Comparison of ENCODE assay signal across 33 mouse cellular contexts in genomic region chr10:128972841-128973240, GRCm38 (mm10). TPM values are rescaled to one million over a fixed set of nuclear protein-coding genes. Genes with fewer than 3 reads are reported as not detected.
A peak's percentile ranks its signal among the peaks of the same experiment; 100 is the strongest.
DNase-seq lines count a peak whose midpoint lies in the region; ATAC-seq and TF ChIP-seq lines count a peak whose summit lies in the region.
"Had no signal": no experiment of that assay in that cellular context is flagged by ENCODE, and none has a peak within 500 bp of the region (broad histone marks: within the 10 kb centered on the region; RNA-seq: fewer than 3 reads in every experiment).

No protein-coding gene starts in this region.

- H3K4me3 ChIP-seq in CH12.LX (replicated peaks in 1 of 3; ENCODE audit: low read depth in 2 of 3, low read length in 2 of 3, poor library complexity in 1 of 3) = no peak overlapping the region
- H3K4me3 ChIP-seq: forebrain, embryonic 10.5 days; forebrain, embryonic 13.5 days; gastrocnemius, adult 2 months; heart, embryonic 12.5 days; heart, embryonic 15.5 days had no signal

- no peak overlapping the region for H3K9ac ChIP-seq in CH12.LX (ENCODE audit: insufficient read depth, low read depth)
- H3K9ac ChIP-seq: forebrain, embryonic 13.5 days; heart, embryonic 12.5 days; heart, embryonic 15.5 days; hindbrain, embryonic 14.5 days had no signal

- no peak for TF ChIP-seq EP300 in CH12.LX (IDR thresholded peaks at IDR 0.05; ENCODE audit: low read length)

- dilution Hi-C loops in CH12.LX (cut with MboI; ENCODE audit: extremely low pct_ligation_motif_present, extremely low pct_unique_long_range_greater_than_20kb, low sequenced_read_pairs) = no loop called here

- no peak overlapping the region for H3K4me2 ChIP-seq in CH12.LX (ENCODE audit: insufficient read depth, low read depth, poor library complexity, severe bottlenecking)
- H3K4me2 ChIP-seq: forebrain, embryonic 13.5 days; heart, embryonic 12.5 days; heart, embryonic 15.5 days; hindbrain, embryonic 14.5 days had no signal

- DNase-seq in heart, adult 11 months = peak; percentile 7
- DNase-seq in heart, postnatal 14 days = no peak
- DNase-seq in testis, postnatal 10 days (ENCODE audit: low spot score) = peak; percentile 10
- DNase-seq in testis, postnatal 14 days (ENCODE audit: low spot score) = no peak
- peak; percentile 24 for DNase-seq in CH12.LX (ENCODE audit: extremely low read depth)
- DNase-seq: adrenal gland, postnatal 10 days; adrenal gland, postnatal 36 days; cerebellum, adult 18-20 months; cerebellum, adult 9-10 months; cerebellum, postnatal 14 days; gastrocnemius, adult 2 months; gastrocnemius, postnatal 14 days; heart, adult 18-20 months; heart, postnatal 10 days; heart, postnatal 4 days had no signal

- TF ChIP-seq POLR2A in CH12.LX (IDR thresholded peaks at IDR 0.05; ENCODE audit: low read depth, low read length) = no peak

- H3K27ac ChIP-seq in CH12.LX (ENCODE audit: insufficient read depth, low read depth) = no peak overlapping the region
- H3K27ac ChIP-seq: forebrain, embryonic 10.5 days; forebrain, embryonic 13.5 days; gastrocnemius, adult 2 months; heart, embryonic 15.5 days; hindbrain, embryonic 14.5 days; hindbrain, postnatal 0 days had no signal

- TF ChIP-seq RAD21 in CH12.LX (IDR thresholded peaks at IDR 0.05; ENCODE audit: low read depth, low read length) = no peak

- H3K9me3 ChIP-seq in CH12.LX (replicated peaks; ENCODE audit: low read length) = no peaks in the 10 kb centered on the region
- H3K9me3 ChIP-seq: forebrain, embryonic 10.5 days; forebrain, embryonic 13.5 days; heart, embryonic 12.5 days; heart, embryonic 15.5 days had no signal

- no peak for ATAC-seq in inflammation-experienced regulatory T-cells, adult 6 months
- ATAC-seq: CD4-positive, CD25-positive, alpha-beta regulatory T cell, adult 4 months; forebrain, embryonic 13.5 days; forebrain, embryonic 16.5 days; hindbrain, postnatal 0 days; Patski had no signal

- no peaks in the 10 kb centered on the region for H3K27me3 ChIP-seq in CH12.LX (replicated peaks)
- H3K27me3 ChIP-seq: forebrain, embryonic 13.5 days; heart, embryonic 12.5 days; heart, embryonic 15.5 days; Patski had no signal

- H3K79me2 ChIP-seq in CH12.LX (replicated peaks; ENCODE audit: control insufficient read depth, extremely low read depth, insufficient read depth, poor library complexity, severe bottlenecking) = no peaks in the 10 kb centered on the region

- H3K36me3 ChIP-seq in CH12.LX (replicated peaks in 1 of 2; ENCODE audit: control insufficient read depth in 1 of 2, insufficient read depth in 1 of 2, low read length in 1 of 2) = no peaks in the 10 kb centered on the region
- H3K36me3 ChIP-seq: forebrain, embryonic 10.5 days; heart, embryonic 12.5 days; heart, embryonic 15.5 days had no signal

- no peak for TF ChIP-seq CTCF in CH12.LX (conservative IDR thresholded peaks at IDR 0.05 in 1 of 2, IDR thresholded peaks at IDR 0.05 in 1 of 2; ENCODE audit: low read depth in 2 of 2, low read length in 2 of 2)

- intact Hi-C loops in heart, postnatal 14 days (cut with DNase I) = loop anchor here (10.0 kb wide), 1 partner anchor 238 kb away; no protein-coding TSS in a partner anchor

- H3K4me1 ChIP-seq in CH12.LX (ENCODE audit: control insufficient read depth in 1 of 2, insufficient read depth in 2 of 2) = peaks cover 0 to 20% of the 10 kb centered on the region in 2 experiments; a peak in 2 of 4 replicates
- H3K4me1 ChIP-seq: forebrain, embryonic 10.5 days; forebrain, embryonic 13.5 days; heart, embryonic 15.5 days had no signal

- in situ Hi-C loops in CH12.LX (cut with MboI; ENCODE audit: low pct_ligation_motif_present, low pct_unique_long_range_greater_than_20kb, low sequenced_read_pairs) = no loop called here

TF ChIP-seq in CH12.LX, 34 proteins besides CTCF, POLR2A, EP300 and RAD21:
- TF ChIP-seq PAX5 (IDR thresholded peaks at IDR 0.05; ENCODE audit: low read length) (no peak), UBTF (IDR thresholded peaks at IDR 0.05; ENCODE audit: low read depth, low read length) (no peak), CHD2 (IDR thresholded peaks at IDR 0.05; ENCODE audit: low read length) (no peak), IRF4 (IDR thresholded peaks at IDR 0.05; ENCODE audit: low read depth, low read length) (no peak)

RNA-seq across cellular contexts. Expression of gene Mettl7b, which starts 12.1 kb away (rescaled TPM):
- not detected for total RNA-seq in heart, postnatal 14 days (2021)
- not detected in 2 replicates for total RNA-seq in CH12.LX (2012; rRNA removed)
- total RNA-seq in CH12.LX (2014; rRNA removed) = not detected in 2 replicates
- not detected in 2 replicates for polyA plus RNA-seq in CH12.LX (2012; ENCODE audit: insufficient read length, low read depth)
- polyA plus RNA-seq in inflammation-experienced regulatory T-cells, adult 6 months (2017; shearing (Covaris generic)) = not detected
- total RNA-seq: gastrocnemius, adult 2 months; heart, adult 18-20 months; heart, postnatal 10 days; hindbrain, postnatal 0 days had no signal
- polyA plus RNA-seq: C2C12; CD4-positive, CD25-positive, alpha-beta regulatory T cell, adult 4 months; embryonic facial prominence, embryonic 11.5 days; embryonic facial prominence, embryonic 14.5 days; forebrain, embryonic 10.5 days; forebrain, embryonic 13.5 days; forebrain, embryonic 16.5 days; heart, embryonic 12.5 days; heart, embryonic 15.5 days; hindbrain, embryonic 11.5 days; hindbrain, embryonic 14.5 days; hindbrain, postnatal 0 days had no signal

RNA-seq across cellular contexts. Expression of gene Olfr9, which starts 16.4 kb away (rescaled TPM):
- not detected for total RNA-seq in heart, postnatal 14 days (2021)
- total RNA-seq in CH12.LX (2012; rRNA removed) (not detected in 2 replicates), CH12.LX (2014; rRNA removed) (not detected in 2 replicates)
- not detected in 2 replicates for polyA plus RNA-seq in CH12.LX (2012; ENCODE audit: insufficient read length, low read depth)
- polyA plus RNA-seq in inflammation-experienced regulatory T-cells, adult 6 months (2017; shearing (Covaris generic)) = not detected
- total RNA-seq: adrenal gland, adult 18-20 months; adrenal gland, postnatal 10 days; adrenal gland, postnatal 36 days; ES-E14; gastrocnemius, adult 2 months; gastrocnemius, postnatal 14 days; gastrocnemius, postnatal 4 days; heart, adult 18-20 months; heart, postnatal 10 days; heart, postnatal 4 days; hindbrain, postnatal 0 days had no signal
- polyA plus RNA-seq: C2C12; CD4-positive, CD25-positive, alpha-beta regulatory T cell, adult 4 months; embryonic facial prominence, embryonic 11.5 days; embryonic facial prominence, embryonic 14.5 days; forebrain, embryonic 10.5 days; forebrain, embryonic 13.5 days; forebrain, embryonic 16.5 days; heart, embryonic 12.5 days; heart, embryonic 15.5 days; hindbrain, embryonic 11.5 days; hindbrain, embryonic 14.5 days; hindbrain, postnatal 0 days; intestine, embryonic 14.5 days; Patski had no signal

RNA-seq across cellular contexts. Expression of gene Olfr763, which starts 37.8 kb away (rescaled TPM):
- not detected for total RNA-seq in heart, postnatal 14 days (2021)
- not detected in 2 replicates for total RNA-seq in CH12.LX (2012; rRNA removed)
- total RNA-seq in CH12.LX (2014; rRNA removed) = not detected in 2 replicates
- not detected in 2 replicates for polyA plus RNA-seq in CH12.LX (2012; ENCODE audit: insufficient read length, low read depth)
- not detected for polyA plus RNA-seq in inflammation-experienced regulatory T-cells, adult 6 months (2017; shearing (Covaris generic))
- total RNA-seq: adrenal gland, adult 18-20 months; adrenal gland, postnatal 10 days; adrenal gland, postnatal 36 days; ES-E14; gastrocnemius, adult 2 months; gastrocnemius, postnatal 14 days; gastrocnemius, postnatal 4 days; heart, adult 18-20 months; heart, postnatal 10 days; heart, postnatal 4 days; hindbrain, postnatal 0 days had no signal
- polyA plus RNA-seq: C2C12; CD4-positive, CD25-positive, alpha-beta regulatory T cell, adult 4 months; embryonic facial prominence, embryonic 11.5 days; embryonic facial prominence, embryonic 14.5 days; forebrain, embryonic 10.5 days; forebrain, embryonic 13.5 days; forebrain, embryonic 16.5 days; heart, embryonic 12.5 days; heart, embryonic 15.5 days; hindbrain, embryonic 11.5 days; hindbrain, embryonic 14.5 days; hindbrain, postnatal 0 days; intestine, embryonic 14.5 days; Patski had no signal

RNA-seq across cellular contexts. Expression of gene Itga7, which starts 39.2 kb away (rescaled TPM):
- 100 to 1,000 TPM; 163 to 167 TPM for total RNA-seq in heart, postnatal 14 days (2021)
- total RNA-seq in CH12.LX (2012; rRNA removed) (0.34 and 0.64 TPM in 2 replicates), CH12.LX (2014; rRNA removed) (0.14 and 0.55 TPM in 2 replicates)
- 0.63 and 0.74 TPM in 2 replicates for polyA plus RNA-seq in CH12.LX (2012; ENCODE audit: insufficient read length, low read depth)
- polyA plus RNA-seq in inflammation-experienced regulatory T-cells, adult 6 months (2017; shearing (Covaris generic)) = 1 to 10 TPM; 3.6 to 5.1 (median 4.8) TPM

RNA-seq across cellular contexts. Expression of gene Bloc1s1, which starts 49.0 kb away (rescaled TPM):
- total RNA-seq in heart, postnatal 14 days (2021) = 100 to 1,000 TPM; 177 to 183 TPM
- 67.8 and 74.4 TPM in 2 replicates for total RNA-seq in CH12.LX (2012; rRNA removed)
- 33.6 and 34.1 TPM in 2 replicates for total RNA-seq in CH12.LX (2014; rRNA removed)
- polyA plus RNA-seq in CH12.LX (2012; ENCODE audit: insufficient read length, low read depth) = 37.1 and 46.9 TPM in 2 replicates
- polyA plus RNA-seq in inflammation-experienced regulatory T-cells, adult 6 months (2017; shearing (Covaris generic)) = 100 to 1,000 TPM; 196 to 255 (median 212) TPM

Comparison
In these comparisons a context has a peak if more than half of its experiments do, and no peak if none do; other contexts are left out.
1. DNase-seq: peak in heart, adult 11 months (single experiment), testis, postnatal 10 days (single experiment) and CH12.LX (single experiment); none in heart, postnatal 14 days (0 of 2) and testis, postnatal 14 days (single experiment).